Mouse (Mus musculus) embryonic facial prominence, embryonic 14.5 days (tissue): ENCODE results near the gene Tnfrsf1b. TPM values are rescaled to one million over a fixed set of nuclear protein-coding genes. Genes with fewer than 3 reads are reported as not detected.

Experiments
- ATAC-seq: fragments of 200-750 bp; cut with Nextera tagmentation; 2 replicates; pipeline ENCODE4 v1.8.0; 2017; ENCODE audit warnings: low read depth, moderate number of reproducible peaks, moderate TSS enrichment
- DNase-seq: peaks from one replicate; pipeline ENCODE4 v3.0.0-alpha.2; 2015; ENCODE audit warnings: low spot score
- H3K27ac ChIP-seq: fragments of 300-500 bp; sonication (generic); replicated peaks from 2 replicates; pipeline ENCODE4 v1.5.1; 2014; ENCODE audit warnings: low read depth, mild to moderate bottlenecking, low read length, moderate library complexity
- H3K27me3 ChIP-seq: fragments of 300-500 bp; sonication (generic); replicated peaks from 2 replicates; pipeline ENCODE4 v1.6.1; 2014; ENCODE audit warnings: low read length; ENCODE audit not compliant: control insufficient read depth, insufficient read depth
- H3K36me3 ChIP-seq: fragments of 300-500 bp; sonication (generic); 2 replicates; pipeline ENCODE4 v1.6.1; 2014; ENCODE audit warnings: low read length, mixed read lengths; ENCODE audit not compliant: control insufficient read depth, insufficient read depth
- H3K4me1 ChIP-seq: fragments of 300-500 bp; sonication (generic); 2 replicates; pipeline ENCODE4 v1.6.1; 2014; ENCODE audit warnings: antibody characterized with exemption, low read length; ENCODE audit not compliant: control insufficient read depth, insufficient read depth
- H3K4me2 ChIP-seq: fragments of 300-500 bp; sonication (generic); 2 replicates; pipeline ENCODE4 v1.6.1; 2014; ENCODE audit warnings: low read depth, mild to moderate bottlenecking, low read length, moderate library complexity, mixed read lengths
- H3K4me3 ChIP-seq: fragments of 300-500 bp; sonication (generic); 2 replicates; pipeline ENCODE4 v1.5.1; 2014; ENCODE audit warnings: low read depth, mild to moderate bottlenecking, low read length
- H3K9ac ChIP-seq: fragments of 300-500 bp; sonication (generic); 2 replicates; pipeline ENCODE4 v1.6.1; 2014; ENCODE audit warnings: low read depth, mild to moderate bottlenecking, low read length, moderate library complexity, mixed read lengths
- H3K9me3 ChIP-seq: fragments of 300-500 bp; sonication (generic); 2 replicates; pipeline ENCODE4 v1.6.1; 2016; ENCODE audit warnings: low read length; ENCODE audit not compliant: control insufficient read depth
- WGBS: fragments of 180-500 bp; shearing (Covaris S2); extraction: QIAGEN DNeasy Blood & Tissue Kit; methylation state at CpG from one replicate; pipeline ENCODE4 v1.1.7; 2014; 5-methylcytosine and 5-hydroxymethylcytosine counted together
- polyA plus RNA-seq: library from polyadenylated mRNA; unstranded; fragments of >200 nt; fragmentation: Nextera tagmentation; extraction: Ambion mirVana; gene quantifications from 2 replicates; pipeline ENCODE4 v1.2.1, GENCODE M21; 2014

The Tnfrsf1b gene
- polyA plus RNA-seq, 1 experiment from 2014 or later = 4.5 TPM

GRCm38 (mm10) chr4:145266505-145266904, 19.8 kb upstream of the Tnfrsf1b start:
- H3K9me3 ChIP-seq = no peaks in the 10 kb centered on the region
- no peak for DNase-seq
- 75% methylated on average over 4 of the region's 4 CpGs for WGBS
- no peaks in the 10 kb centered on the region for H3K36me3 ChIP-seq
- no peak for ATAC-seq
- H3K4me3 ChIP-seq = no peak overlapping the region
- no peak overlapping the region for H3K9ac ChIP-seq
- no peak overlapping the region for H3K4me2 ChIP-seq
- H3K27ac ChIP-seq = no peak overlapping the region
- no peaks in the 10 kb centered on the region for H3K27me3 ChIP-seq
- H3K4me1 ChIP-seq = no peaks in the 10 kb centered on the region

DNA sequence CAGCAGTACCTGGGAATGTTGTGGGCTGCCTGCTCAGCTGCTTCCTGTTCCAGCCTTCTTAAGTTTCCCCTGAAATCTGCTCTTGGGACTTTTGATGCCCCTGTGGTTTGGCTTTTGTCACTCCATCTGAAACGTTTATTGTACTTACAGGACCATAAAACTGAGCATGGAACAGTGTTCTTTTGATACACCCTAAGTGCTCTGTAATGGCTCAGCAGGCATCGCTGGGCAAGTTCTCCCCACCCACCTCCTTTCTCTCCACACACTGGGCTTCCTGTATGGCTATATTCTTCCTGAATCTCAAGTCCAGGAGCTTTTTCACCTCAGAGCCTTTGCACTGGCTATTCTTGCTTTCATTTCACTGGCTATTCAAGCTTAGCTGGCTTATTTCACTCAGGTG, 18.1 kb upstream of the Tnfrsf1b start:
- no peak overlapping the region for H3K27ac ChIP-seq
- no peaks in the 10 kb centered on the region for H3K9me3 ChIP-seq
- no peak overlapping the region for H3K9ac ChIP-seq
- WGBS = 34% methylated on average over 2 of the region's 2 CpGs
- H3K27me3 ChIP-seq = no peaks in the 10 kb centered on the region
- no peak overlapping the region for H3K4me2 ChIP-seq
- DNase-seq = no peak
- H3K36me3 ChIP-seq = no peaks in the 10 kb centered on the region
- ATAC-seq = no peak
- no peaks in the 10 kb centered on the region for H3K4me1 ChIP-seq
- no peak overlapping the region for H3K4me3 ChIP-seq

GRCm38 (mm10) chr4:145263583-145263982, 16.9 kb upstream of the Tnfrsf1b start:
- no peaks in the 10 kb centered on the region for H3K4me1 ChIP-seq
- no peaks in the 10 kb centered on the region for H3K9me3 ChIP-seq
- no peak overlapping the region for H3K4me3 ChIP-seq
- H3K36me3 ChIP-seq = no peaks in the 10 kb centered on the region
- H3K27me3 ChIP-seq = no peaks in the 10 kb centered on the region
- DNase-seq (no peak), ATAC-seq (no peak)
- no peak overlapping the region for H3K27ac ChIP-seq
- H3K4me2 ChIP-seq = no peak overlapping the region
- 88% methylated on average over 1 of the region's 1 CpGs for WGBS
- no peak overlapping the region for H3K9ac ChIP-seq

DNA sequence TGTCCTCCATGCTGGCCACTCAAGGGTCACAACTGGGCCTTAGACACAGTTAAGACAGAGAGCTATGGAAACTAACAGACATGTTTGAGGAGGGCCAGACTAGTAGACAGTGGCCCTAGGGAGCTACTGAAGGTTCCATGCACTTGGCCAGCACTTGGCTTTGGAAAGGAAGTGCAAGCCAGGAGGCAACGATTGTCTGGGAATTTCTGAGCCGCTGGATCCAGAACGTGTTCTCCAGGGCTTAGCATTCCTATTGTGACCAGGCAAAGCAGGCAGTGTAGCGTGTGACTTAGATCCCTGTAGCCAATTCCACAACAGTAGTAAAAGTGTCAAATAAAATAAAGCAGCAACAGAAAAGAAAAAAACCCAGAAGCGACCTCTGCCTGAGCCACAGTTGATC, 14.1 kb upstream of the Tnfrsf1b start:
- no peak overlapping the region for H3K4me2 ChIP-seq
- H3K9ac ChIP-seq = no peak overlapping the region
- DNase-seq (no peak), ATAC-seq (no peak)
- H3K4me1 ChIP-seq = no peaks in the 10 kb centered on the region
- no peaks in the 10 kb centered on the region for H3K36me3 ChIP-seq
- H3K27me3 ChIP-seq = no peaks in the 10 kb centered on the region
- H3K4me3 ChIP-seq = no peak overlapping the region
- H3K9me3 ChIP-seq = no peaks in the 10 kb centered on the region
- no peak overlapping the region for H3K27ac ChIP-seq
- 84% methylated on average over 5 of the region's 5 CpGs for WGBS

DNA sequence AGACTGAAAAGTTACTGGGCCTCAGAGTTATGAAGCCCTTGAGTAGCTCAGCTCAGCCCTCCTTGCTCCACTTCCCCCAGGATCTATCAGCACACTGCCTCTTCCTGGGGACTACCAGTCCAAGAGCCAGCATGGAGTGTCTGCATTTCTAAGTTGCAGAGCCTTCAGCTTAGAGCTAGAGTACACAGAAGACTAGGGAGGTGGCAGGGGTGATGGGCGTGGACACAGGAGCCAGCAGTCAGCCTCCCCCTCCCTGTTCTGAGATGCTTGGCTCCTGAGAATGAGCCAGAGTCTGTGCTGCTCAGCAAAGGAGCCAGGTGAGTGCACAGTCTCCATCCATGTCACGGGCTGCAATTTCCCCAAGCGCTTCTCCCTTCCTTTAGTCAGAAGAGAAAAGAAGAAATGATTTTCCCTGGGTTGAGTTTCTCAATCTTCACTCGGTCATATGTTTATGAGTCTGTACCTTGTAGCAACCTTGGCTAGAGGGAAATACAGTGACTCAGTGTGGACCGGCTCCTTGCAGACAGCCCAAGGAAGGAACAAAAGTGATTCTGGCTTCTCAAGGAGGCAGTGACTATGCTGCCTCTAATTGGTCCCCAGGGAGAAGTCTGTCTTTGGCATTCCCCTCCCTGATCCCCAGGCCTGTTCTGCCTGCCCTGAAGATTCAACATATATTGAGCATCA, 11.2 kb upstream of the Tnfrsf1b start:
- no peak for ATAC-seq
- WGBS = 65% methylated on average over 5 of the region's 5 CpGs

GRCm38 (mm10) chr4:145256144-145256543, 9.5 kb upstream of the Tnfrsf1b start:
- Histone ChIP-seq H3K9me3 (no peaks in the 10 kb centered on the region), H3K9ac (no peak overlapping the region), H3K4me2 (no peak overlapping the region), H3K27ac (no peak overlapping the region), H3K36me3 (no peaks in the 10 kb centered on the region), H3K4me3 (no peak overlapping the region), H3K4me1 (no peaks in the 10 kb centered on the region), H3K27me3 (no peaks in the 10 kb centered on the region)
- ATAC-seq (no peak), DNase-seq (no peak)
- WGBS = 86% methylated on average over 5 of the region's 5 CpGs

More for the DNA sequence above, 11.2 kb upstream of the Tnfrsf1b start:
- Histone ChIP-seq H3K27me3 (no peaks in the 10 kb centered on the region), H3K4me3 (no peak overlapping the region), H3K9me3 (no peaks in the 10 kb centered on the region), H3K4me2 (no peak overlapping the region), H3K36me3 (no peaks in the 10 kb centered on the region), H3K4me1 (no peaks in the 10 kb centered on the region), H3K9ac (no peak overlapping the region), H3K27ac (no peak overlapping the region)
- DNase-seq = no peak

DNA sequence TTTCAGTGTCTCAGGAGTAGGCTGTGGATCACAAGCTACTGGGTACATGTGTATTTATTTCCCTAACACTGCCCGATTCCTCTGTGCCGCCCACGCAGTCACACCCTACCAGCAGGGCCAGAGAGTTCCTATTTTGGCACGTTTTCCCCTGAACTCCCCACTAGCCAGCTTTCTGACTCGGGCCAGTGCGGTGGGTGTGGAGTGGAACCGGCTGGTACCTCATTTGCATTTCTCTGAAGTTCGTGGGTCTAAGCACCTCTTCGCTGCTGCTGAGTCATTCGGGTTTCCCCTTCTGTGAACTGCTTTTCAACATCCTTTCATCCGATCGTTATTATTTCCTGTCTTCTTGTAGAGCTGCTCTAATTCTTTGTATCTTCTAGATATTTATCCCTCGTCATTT, 7.7 kb upstream of the Tnfrsf1b start:
- Histone ChIP-seq H3K4me3 (no peak overlapping the region), H3K4me2 (no peak overlapping the region), H3K4me1 (no peaks in the 10 kb centered on the region), H3K9me3 (no peaks in the 10 kb centered on the region), H3K9ac (no peak overlapping the region), H3K27me3 (no peaks in the 10 kb centered on the region), H3K36me3 (no peaks in the 10 kb centered on the region), H3K27ac (no peak overlapping the region)
- DNase-seq (no peak), ATAC-seq (no peak)
- WGBS = 54% methylated on average over 13 of the region's 13 CpGs

DNA sequence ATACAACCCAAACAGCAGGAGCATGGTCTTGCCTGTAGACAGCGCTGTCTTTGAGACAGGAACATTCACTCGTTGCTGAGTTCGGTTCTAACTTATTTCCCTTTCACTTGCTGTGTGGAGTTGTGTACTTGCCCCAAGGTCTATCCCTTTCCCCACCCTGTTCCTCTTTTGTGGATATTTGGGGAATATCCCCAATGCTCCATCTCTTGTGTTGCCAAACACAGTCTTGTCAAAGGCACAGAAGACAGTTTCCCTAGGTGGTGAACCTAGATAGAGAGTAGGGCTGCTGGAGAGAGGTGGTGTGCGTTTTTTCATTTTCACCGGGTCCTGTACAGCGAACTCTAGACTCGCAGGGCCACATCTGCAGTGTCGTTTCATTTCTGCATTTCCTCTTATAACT, 5.9 kb upstream of the Tnfrsf1b start:
- WGBS = 86% methylated on average over 8 of the region's 8 CpGs
- H3K36me3 ChIP-seq = no peaks in the 10 kb centered on the region
- H3K4me3 ChIP-seq = no peak overlapping the region
- no peaks in the 10 kb centered on the region for H3K4me1 ChIP-seq
- peaks cover 5% of the 10 kb centered on the region; the same call in 1 of the 2 replicates for H3K27me3 ChIP-seq
- no peak overlapping the region for H3K4me2 ChIP-seq
- DNase-seq (no peak), ATAC-seq (no peak)
- no peaks in the 10 kb centered on the region for H3K9me3 ChIP-seq
- no peak overlapping the region for H3K9ac ChIP-seq
- H3K27ac ChIP-seq = no peak overlapping the region

DNA sequence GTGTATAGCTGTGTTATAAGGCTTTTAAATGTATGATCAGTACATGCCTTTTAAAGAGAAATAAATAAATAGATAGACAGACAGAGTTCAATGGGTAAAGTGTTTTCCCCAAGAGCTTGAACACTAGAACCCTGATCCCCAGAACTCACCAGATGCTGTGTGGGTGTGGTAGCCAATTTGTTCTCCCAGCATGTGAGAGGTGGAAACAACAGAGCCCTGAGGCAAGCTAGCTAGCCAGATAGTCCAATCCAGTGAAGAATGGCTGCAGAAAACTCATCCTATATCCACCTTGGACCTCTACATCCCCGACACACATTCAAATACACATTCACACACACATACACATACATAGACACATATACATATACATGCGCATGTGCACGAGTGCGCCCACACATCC, 4.9 kb upstream of the Tnfrsf1b start:
- no peaks in the 10 kb centered on the region for H3K36me3 ChIP-seq
- peaks cover 14% of the 10 kb centered on the region for H3K27me3 ChIP-seq
- no peak overlapping the region for H3K4me3 ChIP-seq
- H3K4me1 ChIP-seq = 0 out of 2 replicates have a peak, but pooled peaks cover under 1% of the 10 kb centered on the region
- WGBS = 91% methylated on average over 4 of the region's 4 CpGs
- ATAC-seq = no peak
- DNase-seq = no peak
- H3K9me3 ChIP-seq = no peaks in the 10 kb centered on the region
- no peak overlapping the region for H3K27ac ChIP-seq
- H3K4me2 ChIP-seq = no peak overlapping the region
- no peak overlapping the region for H3K9ac ChIP-seq
